In the genomic region with DNA sequence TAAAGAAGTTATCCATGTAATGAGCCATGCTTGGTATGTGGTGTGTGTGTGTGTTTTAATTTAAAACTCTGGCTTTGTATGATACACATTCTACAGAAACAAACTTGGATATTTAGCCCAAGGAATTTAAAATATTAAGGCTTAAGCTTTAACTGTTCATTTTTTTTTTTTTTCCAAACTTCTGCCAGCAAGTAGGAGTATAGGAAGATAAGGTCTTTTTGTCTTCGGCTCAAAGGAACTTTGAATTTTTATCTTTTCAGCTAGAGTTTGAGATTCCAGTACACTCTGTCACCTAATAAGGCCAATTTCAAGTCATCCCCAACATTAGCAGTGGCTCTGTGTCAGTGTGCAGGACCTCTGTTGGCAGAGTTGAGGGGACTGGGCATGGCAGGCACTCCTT, we compare ENCODE assay signal across 20 mouse cellular contexts. TPM values are rescaled to one million over a fixed set of nuclear protein-coding genes. Genes with fewer than 3 reads are reported as not detected.
A peak's percentile ranks its signal among the peaks of the same experiment; 100 is the strongest.
DNase-seq lines count a peak whose midpoint lies in the region; ATAC-seq and TF ChIP-seq lines count a peak whose summit lies in the region.
"Had no signal": no experiment of that assay in that cellular context is flagged by ENCODE, and none has a peak within 500 bp of the region (broad histone marks: within the 10 kb centered on the region; RNA-seq: fewer than 3 reads in every experiment).

No protein-coding gene starts in this region.

- H3K27me3 ChIP-seq in heart, embryonic 13.5 days (replicated peaks): no peaks in the 10 kb centered on the region
- no peaks in the 10 kb centered on the region for H3K27me3 ChIP-seq in megakaryocyte, embryonic 14.5 days (replicated peaks)
- H3K27me3 ChIP-seq in liver, embryonic 12.5 days (replicated peaks): no peaks in the 10 kb centered on the region
- H3K27me3 ChIP-seq in forebrain, postnatal 0 days (ENCODE audit: insufficient read depth, low read length): no peaks in the 10 kb centered on the region
- H3K27me3 ChIP-seq: forebrain, embryonic 12.5 days had no signal

- H3K4me1 ChIP-seq in heart, embryonic 13.5 days: peaks cover 60% of the 10 kb centered on the region
- peaks cover 53% of the 10 kb centered on the region for H3K4me1 ChIP-seq in megakaryocyte, embryonic 14.5 days
- H3K4me1 ChIP-seq in liver, embryonic 12.5 days: peaks cover 62% of the 10 kb centered on the region
- H3K4me1 ChIP-seq in forebrain, postnatal 0 days (ENCODE audit: insufficient read depth): 0 out of 2 replicates have a peak, but pooled peaks cover 5% of the 10 kb centered on the region

- H3K36me3 ChIP-seq in heart, embryonic 13.5 days: no peaks in the 10 kb centered on the region
- peaks cover 24% of the 10 kb centered on the region for H3K36me3 ChIP-seq in megakaryocyte, embryonic 14.5 days (replicated peaks; ENCODE audit: low read length)
- peaks cover 22% of the 10 kb centered on the region; the same call in 1 of the 2 replicates for H3K36me3 ChIP-seq in liver, embryonic 12.5 days
- no peaks in the 10 kb centered on the region for H3K36me3 ChIP-seq in forebrain, postnatal 0 days (ENCODE audit: insufficient read depth)
- H3K36me3 ChIP-seq: forebrain, embryonic 12.5 days had no signal

- no peak for TF ChIP-seq CTCF in forebrain, postnatal 0 days (IDR thresholded peaks at IDR 0.05; ENCODE audit: low read depth)

- no peaks in the 10 kb centered on the region for H3K9me3 ChIP-seq in heart, embryonic 13.5 days
- no peaks in the 10 kb centered on the region for H3K9me3 ChIP-seq in megakaryocyte, embryonic 14.5 days
- no peaks in the 10 kb centered on the region for H3K9me3 ChIP-seq in liver, embryonic 12.5 days (replicated peaks)
- no peaks in the 10 kb centered on the region for H3K9me3 ChIP-seq in forebrain, postnatal 0 days (ENCODE audit: low read length)
- H3K9me3 ChIP-seq: forebrain, embryonic 12.5 days had no signal

- WGBS in heart, embryonic 13.5 days: 46% methylated on average over 1 of the region's 1 CpGs
- 3% methylated on average over 1 of the region's 1 CpGs for whole genome bisulfite sequencing in liver, embryonic 12.5 days (ENCODE audit: insufficient replicate concordance)
- 67% methylated on average over 1 of the region's 1 CpGs for WGBS in forebrain, postnatal 0 days

- H3K4me3 ChIP-seq in heart, embryonic 13.5 days: peak overlapping the region; percentile 93
- H3K4me3 ChIP-seq in megakaryocyte, embryonic 14.5 days (replicated peaks): peak overlapping the region; percentile 99
- peak overlapping the region; percentile 99 for H3K4me3 ChIP-seq in liver, embryonic 12.5 days
- no peak overlapping the region for H3K4me3 ChIP-seq in forebrain, postnatal 0 days (ENCODE audit: low read depth, low read length)
- H3K4me3 ChIP-seq: forebrain, embryonic 12.5 days; left cerebral cortex, adult 2 months had no signal

- H3K4me2 ChIP-seq in heart, embryonic 13.5 days: peak overlapping the region; percentile 87
- peak overlapping the region; percentile 69 for H3K4me2 ChIP-seq in liver, embryonic 12.5 days
- no peak overlapping the region for H3K4me2 ChIP-seq in forebrain, postnatal 0 days (ENCODE audit: low read depth)

- no peak for DNase-seq in heart, postnatal 4 days
- DNase-seq in retina, embryonic 14.5 days (ENCODE audit: low spot score): no peak
- no peak for DNase-seq in forebrain, postnatal 0 days
- DNase-seq: adrenal gland, postnatal 25 days; cerebellum, adult 9-11 months; gastrocnemius, postnatal 36 days; kidney, adult 8-10 months; kidney, postnatal 10 days; lung, postnatal 10 days; midbrain, embryonic 14.5 days; thymus, postnatal 14 days had no signal

- ATAC-seq in heart, embryonic 13.5 days (ENCODE audit: extremely low read depth, insufficient number of reproducible peaks, low FRiP score, low TSS enrichment): no peak
- no peak for ATAC-seq in megakaryocyte, adult 5-6 weeks (ENCODE audit: poor library complexity, severe bottlenecking)
- no peak for ATAC-seq in liver, embryonic 12.5 days
- no peak for ATAC-seq in forebrain, postnatal 0 days
- ATAC-seq: inflammation-experienced regulatory T-cells, adult 6 months had no signal

- H3K9ac ChIP-seq in heart, embryonic 13.5 days: no peak overlapping the region; the same call in 1 of the 2 replicates
- H3K9ac ChIP-seq in liver, embryonic 12.5 days: peak overlapping the region; percentile 100
- no peak overlapping the region for H3K9ac ChIP-seq in forebrain, postnatal 0 days
- H3K9ac ChIP-seq: forebrain, embryonic 12.5 days; hindbrain, embryonic 14.5 days had no signal

- H3K27ac ChIP-seq in heart, embryonic 13.5 days (replicated peaks): no peak overlapping the region
- H3K27ac ChIP-seq in liver, embryonic 12.5 days: peak overlapping the region; percentile 72
- H3K27ac ChIP-seq in forebrain, postnatal 0 days (ENCODE audit: low read depth, low read length): no peak overlapping the region
- H3K27ac ChIP-seq: forebrain, embryonic 12.5 days; hindbrain, embryonic 14.5 days; left cerebral cortex, adult 2 months had no signal

RNA-seq across cellular contexts. Expression of a gene that starts 3.4 kb away (rescaled TPM):
- polyA plus RNA-seq in heart, embryonic 13.5 days (2015; fragmentation: Nextera tagmentation; extraction: Ambion mirVana): 64.0 and 70.4 TPM in 2 replicates
- 10 to 100 TPM; 71.4 to 78.4 TPM for total RNA-seq in heart, postnatal 4 days (2021)
- polyA plus RNA-seq in megakaryocyte, embryonic 14.5 days (2012; ENCODE audit: insufficient read depth, low replicate concordance): 25.9 and 40.9 TPM in 2 replicates
- total RNA-seq in megakaryocyte, adult 5-6 weeks (2015): 113 TPM in 2 replicates
- 51.2 and 59.8 TPM in 2 replicates for total RNA-seq in megakaryocyte, adult 5-6 weeks (2017)
- 101 and 107 TPM in 2 replicates for polyA plus RNA-seq in liver, embryonic 12.5 days (2016; fragmentation: Nextera tagmentation; extraction: Ambion mirVana)
- total RNA-seq in forebrain, postnatal 0 days (2014; rRNA removed): 19.1 and 21.8 TPM in 2 replicates
- 38.1 and 47.1 TPM in 2 replicates for polyA plus RNA-seq in forebrain, postnatal 0 days (2015; fragmentation: Nextera tagmentation; extraction: Ambion mirVana)

RNA-seq across cellular contexts. Expression of a gene that starts 25.2 kb away (rescaled TPM):
- 9.7 and 9.9 TPM in 2 replicates for polyA plus RNA-seq in heart, embryonic 13.5 days (2015; fragmentation: Nextera tagmentation; extraction: Ambion mirVana)
- total RNA-seq in heart, postnatal 4 days (2021): 10 to 100 TPM; 25.3 to 25.8 TPM
- polyA plus RNA-seq in megakaryocyte, embryonic 14.5 days (2012; ENCODE audit: insufficient read depth, low replicate concordance): 7.9 and 16.7 TPM in 2 replicates
- 29.4 and 33.7 TPM in 2 replicates for total RNA-seq in megakaryocyte, adult 5-6 weeks (2015)
- total RNA-seq in megakaryocyte, adult 5-6 weeks (2017): 28.0 and 38.9 TPM in 2 replicates
- 28.9 and 29.6 TPM in 2 replicates for polyA plus RNA-seq in liver, embryonic 12.5 days (2016; fragmentation: Nextera tagmentation; extraction: Ambion mirVana)
- total RNA-seq in forebrain, postnatal 0 days (2014; rRNA removed): 33.9 and 37.3 TPM in 2 replicates
- polyA plus RNA-seq in forebrain, postnatal 0 days (2015; fragmentation: Nextera tagmentation; extraction: Ambion mirVana): 8.5 and 16.5 TPM in 2 replicates

RNA-seq across cellular contexts. Expression of a gene that starts 26.2 kb away (rescaled TPM):
- 0.15 and 0.31 TPM in 2 replicates for polyA plus RNA-seq in heart, embryonic 13.5 days (2015; fragmentation: Nextera tagmentation; extraction: Ambion mirVana)
- under 1 TPM; 0.47 to 0.67 TPM for total RNA-seq in heart, postnatal 4 days (2021)
- 29.1 and 84.4 TPM in 2 replicates for polyA plus RNA-seq in megakaryocyte, embryonic 14.5 days (2012; ENCODE audit: insufficient read depth, low replicate concordance)
- total RNA-seq in megakaryocyte, adult 5-6 weeks (2015): 0.18 and 1.0 TPM in 2 replicates
- total RNA-seq in megakaryocyte, adult 5-6 weeks (2017): 0.85 and 0.99 TPM in 2 replicates
- 1.5 and 1.6 TPM in 2 replicates for polyA plus RNA-seq in liver, embryonic 12.5 days (2016; fragmentation: Nextera tagmentation; extraction: Ambion mirVana)
- total RNA-seq in forebrain, postnatal 0 days (2014; rRNA removed): 1.4 TPM in 2 replicates
- 1.4 and 1.5 TPM in 2 replicates for polyA plus RNA-seq in forebrain, postnatal 0 days (2015; fragmentation: Nextera tagmentation; extraction: Ambion mirVana)
- total RNA-seq: gastrocnemius, adult 18-20 months had no signal

Comparison
In these comparisons a context has a peak if more than half of its experiments do, and no peak if none do; other contexts are left out.
1. RNA of a gene that starts 26.2 kb away (polyA plus RNA-seq): 29.1 to 84.4 TPM in megakaryocyte, embryonic 14.5 days; 1.5 to 1.6 TPM in liver, embryonic 12.5 days, 1.4 to 1.5 TPM in forebrain, postnatal 0 days and 0.15 to 0.31 TPM in heart, embryonic 13.5 days; every median in the first group is over 10 times any median in the second.